Mouse (Mus musculus): ENCODE results near the gene Uap1l1.

GRCm38 (mm10) chr2:25359848-25360247 is 5.6 kb downstream of the Uap1l1 start:
- TF ChIP-seq CTCF (IDR thresholded peaks at IDR 0.05; ENCODE audit: insufficient read depth, low read length) (no peak), POLR2A (IDR thresholded peaks at IDR 0.05; ENCODE audit: borderline replicate concordance, extremely low read depth, low read depth, low read length) (no peak)
